Mouse (Mus musculus) retina, adult 2 months (tissue): ENCODE data around the gene Med21.

ENCODE experiments used
- DNase-seq: peaks from one replicate; pipeline ENCODE4 v3.0.0-alpha.2; 2012; ENCODE audit warnings: low read depth, low spot score

Gene Med21

GRCm38 (mm10) chr6:146640068-146640965, 2.0 kb upstream of the Med21 start:
- no peak for DNase-seq

- DNase-seq, result no peak
Measured at GRCm38 (mm10) chr6:146640991-146641390, 1.4 kb upstream of the Med21 start.

- DNase-seq, result no peak
Measured at GRCm38 (mm10) chr6:146641621-146642210, 631 bp upstream of the Med21 start.

- no peak for DNase-seq
Measured at GRCm38 (mm10) chr6:146643184-146643570, 830 bp downstream of the Med21 start.

- no peak for DNase-seq
Measured at GRCm38 (mm10) chr6:146650013-146650412, 7.7 kb downstream of the Med21 start.

GRCm38 (mm10) chr6:146651431-146651830, 9.1 kb downstream of the Med21 start:
- no peak for DNase-seq

GRCm38 (mm10) chr6:146653197-146653596, 10.8 kb downstream of the Med21 start:
- no peak for DNase-seq

- DNase-seq, result no peak
Measured at GRCm38 (mm10) chr6:146660591-146660990, 18.2 kb downstream of the Med21 start.

GRCm38 (mm10) chr6:146661655-146662054, 19.3 kb downstream of the Med21 start:
- DNase-seq, result no peak

GRCm38 (mm10) chr6:146662679-146663078, 20.3 kb downstream of the Med21 start:
- no peak for DNase-seq

- DNase-seq, result no peak
Measured at GRCm38 (mm10) chr6:146664116-146664515, 21.8 kb downstream of the Med21 start.

GRCm38 (mm10) chr6:146664917-146665316, 22.6 kb downstream of the Med21 start:
- no peak for DNase-seq

- no peak for DNase-seq
Measured at GRCm38 (mm10) chr6:146665408-146665807, 23.1 kb downstream of the Med21 start.

- no peak for DNase-seq
Measured at GRCm38 (mm10) chr6:146666811-146667210, 24.5 kb downstream of the Med21 start.

- DNase-seq, result no peak
Measured at GRCm38 (mm10) chr6:146668606-146669005, 26.3 kb downstream of the Med21 start.

GRCm38 (mm10) chr6:146670956-146671855, 28.9 kb downstream of the Med21 start:
- DNase-seq, result no peak

- DNase-seq, result no peak
Measured at GRCm38 (mm10) chr6:146672106-146672505, 29.8 kb downstream of the Med21 start.

GRCm38 (mm10) chr6:146673696-146674095, 31.3 kb downstream of the Med21 start:
- DNase-seq, result no peak

- DNase-seq, result no peak
Measured at GRCm38 (mm10) chr6:146674420-146674819, 32.1 kb downstream of the Med21 start.

GRCm38 (mm10) chr6:146674881-146675536, 32.7 kb downstream of the Med21 start:
- no peak for DNase-seq

GRCm38 (mm10) chr6:146676904-146677303, 34.6 kb downstream of the Med21 start:
- no peak for DNase-seq
